8 mouse cellular contexts compared by ENCODE assay signal in genomic region chr2:68364181-68364900, GRCm38 (mm10).
DNase-seq lines count a peak whose midpoint lies in the region; ATAC-seq and TF ChIP-seq lines count a peak whose summit lies in the region.

No protein-coding gene starts in this region.

- H3K9me3 ChIP-seq in embryonic facial prominence, embryonic 12.5 days, result no peaks in the 10 kb centered on the region
- H3K9me3 ChIP-seq in hindbrain, embryonic 12.5 days (replicated peaks), result no peaks in the 10 kb centered on the region

- TF ChIP-seq CTCF in small intestine, adult 2 months (IDR thresholded peaks at IDR 0.05; ENCODE audit: extremely low read depth, insufficient read length, insufficient replicate concordance, low read depth, low read length), result peak; percentile 31; the same call in 1 of the 2 replicates

- H3K4me2 ChIP-seq in embryonic facial prominence, embryonic 12.5 days (replicated peaks), result no peak overlapping the region
- H3K4me2 ChIP-seq in hindbrain, embryonic 12.5 days (replicated peaks), result peak overlapping the region; percentile 54

- TF ChIP-seq POLR2A in small intestine, adult 2 months (IDR thresholded peaks at IDR 0.05; ENCODE audit: low read depth, low read length), result no peak

- peak; percentile 83 for ATAC-seq in CD4-positive, CD25-positive, alpha-beta regulatory T cell, adult 4 months
- peak; percentile 41; the same call in 1 of the 2 replicates for ATAC-seq in embryonic facial prominence, embryonic 12.5 days (ENCODE audit: insufficient number of reproducible peaks, insufficient read depth, low FRiP score, low TSS enrichment)
- peak; percentile 46 for ATAC-seq in hindbrain, embryonic 12.5 days (ENCODE audit: low FRiP score)
- peak; percentile 89 for ATAC-seq in megakaryocyte, adult 5-6 weeks (ENCODE audit: poor library complexity, severe bottlenecking)

- H3K36me3 ChIP-seq in embryonic facial prominence, embryonic 12.5 days, result no peaks in the 10 kb centered on the region
- H3K36me3 ChIP-seq in hindbrain, embryonic 12.5 days, result no peaks in the 10 kb centered on the region
- peaks cover 3% of the 10 kb centered on the region; the same call in 1 of the 2 replicates for H3K36me3 ChIP-seq in small intestine, adult 2 months (ENCODE audit: control insufficient read depth, insufficient read depth, low read length)

- H3K4me3 ChIP-seq in embryonic facial prominence, embryonic 12.5 days, result no peak overlapping the region
- no peak overlapping the region for H3K4me3 ChIP-seq in hindbrain, embryonic 12.5 days
- no peak overlapping the region for H3K4me3 ChIP-seq in small intestine, adult 2 months (ENCODE audit: low read depth, low read length)

- DNase-seq in adrenal gland, postnatal 10 days, result peak; percentile 50
- DNase-seq in layer of hippocampus, adult 9-11 months, result peak; percentile 45
- no peak for DNase-seq in ovary, adult 18-20 months (ENCODE audit: low spot score)

- H3K4me1 ChIP-seq in embryonic facial prominence, embryonic 12.5 days, result peaks cover 14% of the 10 kb centered on the region; the same call in 1 of the 2 replicates
- H3K4me1 ChIP-seq in hindbrain, embryonic 12.5 days, result peaks cover 45% of the 10 kb centered on the region
- H3K4me1 ChIP-seq in small intestine, adult 2 months (ENCODE audit: control insufficient read depth, insufficient read depth, insufficient read length, low read length), result no peaks in the 10 kb centered on the region

- no peak overlapping the region for H3K27ac ChIP-seq in embryonic facial prominence, embryonic 12.5 days
- H3K27ac ChIP-seq in hindbrain, embryonic 12.5 days, result no peak overlapping the region
- no peak overlapping the region for H3K27ac ChIP-seq in small intestine, adult 2 months (ENCODE audit: insufficient read depth, low read depth, low read length)

- H3K9ac ChIP-seq in embryonic facial prominence, embryonic 12.5 days, result no peak overlapping the region
- H3K9ac ChIP-seq in hindbrain, embryonic 12.5 days, result 0 out of 2 replicates have a peak overlapping the region, but pooled peaks have one; percentile 9

- no peaks in the 10 kb centered on the region for H3K27me3 ChIP-seq in embryonic facial prominence, embryonic 12.5 days
- no peaks in the 10 kb centered on the region for H3K27me3 ChIP-seq in hindbrain, embryonic 12.5 days
- no peaks in the 10 kb centered on the region for H3K27me3 ChIP-seq in small intestine, adult 2 months (ENCODE audit: control insufficient read depth, insufficient read depth, low read length)

- 22% methylated on average over 12 of the region's 12 CpGs for WGBS in embryonic facial prominence, embryonic 12.5 days
- 17% methylated on average over 12 of the region's 12 CpGs for WGBS in hindbrain, embryonic 12.5 days
- 38% methylated on average over 12 of the region's 12 CpGs for WGBS in small intestine, adult 2 months
